Comparison of ENCODE assay signal across 10 mouse cellular contexts in genomic region chr3:96147950-96148349, GRCm38 (mm10). TPM values are rescaled to one million over a fixed set of nuclear protein-coding genes. Genes with fewer than 3 reads are reported as not detected.
A peak's percentile ranks its signal among the peaks of the same experiment; 100 is the strongest.
DNase-seq lines count a peak whose midpoint lies in the region; ATAC-seq lines count a peak whose summit lies in the region.
"Had no signal": no experiment of that assay in that cellular context is flagged by ENCODE, and none has a peak within 500 bp of the region (broad histone marks: within the 10 kb centered on the region; RNA-seq: fewer than 3 reads in every experiment).

No protein-coding gene starts in this region.

- no peak overlapping the region for H3K4me3 ChIP-seq in hindbrain, embryonic 15.5 days
- H3K4me3 ChIP-seq in hindbrain, embryonic 13.5 days = no peak overlapping the region
- H3K4me3 ChIP-seq in neural tube, embryonic 13.5 days = no peak overlapping the region
- H3K4me3 ChIP-seq: embryonic facial prominence, embryonic 15.5 days; megakaryocyte, embryonic 14.5 days had no signal

- no peaks in the 10 kb centered on the region for H3K27me3 ChIP-seq in hindbrain, embryonic 15.5 days
- H3K27me3 ChIP-seq in hindbrain, embryonic 13.5 days = no peaks in the 10 kb centered on the region
- no peaks in the 10 kb centered on the region for H3K27me3 ChIP-seq in neural tube, embryonic 13.5 days
- H3K27me3 ChIP-seq: embryonic facial prominence, embryonic 15.5 days; megakaryocyte, embryonic 14.5 days had no signal

- no peaks in the 10 kb centered on the region for H3K9me3 ChIP-seq in hindbrain, embryonic 15.5 days
- H3K9me3 ChIP-seq in hindbrain, embryonic 13.5 days = no peaks in the 10 kb centered on the region
- no peaks in the 10 kb centered on the region for H3K9me3 ChIP-seq in neural tube, embryonic 13.5 days
- H3K9me3 ChIP-seq: embryonic facial prominence, embryonic 15.5 days; megakaryocyte, embryonic 14.5 days had no signal

- H3K4me2 ChIP-seq in hindbrain, embryonic 15.5 days = no peak overlapping the region
- no peak overlapping the region for H3K4me2 ChIP-seq in hindbrain, embryonic 13.5 days
- H3K4me2 ChIP-seq in neural tube, embryonic 13.5 days = no peak overlapping the region
- H3K4me2 ChIP-seq: embryonic facial prominence, embryonic 15.5 days had no signal

- 15% methylated on average over 5 of the region's 5 CpGs for WGBS in hindbrain, embryonic 15.5 days
- 28% methylated on average over 5 of the region's 5 CpGs for WGBS in hindbrain, embryonic 13.5 days
- 18% methylated on average over 5 of the region's 5 CpGs for WGBS in neural tube, embryonic 13.5 days

- H3K4me1 ChIP-seq in hindbrain, embryonic 15.5 days (replicated peaks) = no peaks in the 10 kb centered on the region
- no peaks in the 10 kb centered on the region for H3K4me1 ChIP-seq in hindbrain, embryonic 13.5 days (replicated peaks)
- H3K4me1 ChIP-seq in neural tube, embryonic 13.5 days (replicated peaks) = no peaks in the 10 kb centered on the region
- H3K4me1 ChIP-seq: embryonic facial prominence, embryonic 15.5 days had no signal

- ATAC-seq in hindbrain, embryonic 15.5 days (ENCODE audit: low FRiP score, low read depth) = peak; percentile 54; the same call in 1 of the 2 replicates
- ATAC-seq in hindbrain, embryonic 13.5 days (ENCODE audit: low FRiP score) = no peak
- ATAC-seq in erythroid progenitor cell, adult 5-6 weeks (replicated peaks; ENCODE audit: low FRiP score, poor library complexity, severe bottlenecking) = peak; percentile 84
- 0 out of 2 replicates have a peak, but pooled peaks have one; percentile 40 for ATAC-seq in neural tube, embryonic 13.5 days (ENCODE audit: low read depth)

- DNase-seq in CD8-positive naive resting alpha-beta T cell, adult 2 months (ENCODE audit: low read depth in 2 of 2, low spot score in 2 of 2) = peak; percentile 48 to 65
- peak; percentile 27 for DNase-seq in adrenal gland, adult 8-10 months
- peak; percentile 74 for DNase-seq in layer of hippocampus, adult 9-10 months (ENCODE audit: low spot score)
- DNase-seq in urinary bladder, adult 2 months (ENCODE audit: low spot score) = no peak

- 0 out of 2 replicates have a peak overlapping the region, but pooled peaks have one; percentile 30 for H3K27ac ChIP-seq in hindbrain, embryonic 15.5 days (replicated peaks)
- no peak overlapping the region for H3K27ac ChIP-seq in hindbrain, embryonic 13.5 days
- H3K27ac ChIP-seq in neural tube, embryonic 13.5 days (replicated peaks) = 0 out of 2 replicates have a peak overlapping the region, but pooled peaks have one; percentile 23
- H3K27ac ChIP-seq: embryonic facial prominence, embryonic 15.5 days had no signal

- H3K9ac ChIP-seq in hindbrain, embryonic 15.5 days = no peak overlapping the region
- H3K9ac ChIP-seq in hindbrain, embryonic 13.5 days = no peak overlapping the region
- H3K9ac ChIP-seq in neural tube, embryonic 13.5 days = 0 out of 2 replicates have a peak overlapping the region, but pooled peaks have one; percentile 34
- H3K9ac ChIP-seq: embryonic facial prominence, embryonic 15.5 days had no signal

- H3K36me3 ChIP-seq in hindbrain, embryonic 15.5 days = peaks cover 36% of the 10 kb centered on the region
- H3K36me3 ChIP-seq in hindbrain, embryonic 13.5 days = peaks cover 42% of the 10 kb centered on the region
- H3K36me3 ChIP-seq in neural tube, embryonic 13.5 days = peaks cover 54% of the 10 kb centered on the region

RNA-seq across cellular contexts. Expression of gene Mtmr11, which starts 13.9 kb away (rescaled TPM):
- 10.3 and 12.2 TPM in 2 replicates for polyA plus RNA-seq in hindbrain, embryonic 15.5 days (2015; fragmentation: Nextera tagmentation; extraction: Ambion mirVana)
- 11.5 and 12.8 TPM in 2 replicates for polyA plus RNA-seq in hindbrain, embryonic 13.5 days (2015; fragmentation: Nextera tagmentation; extraction: Ambion mirVana)
- 10 to 100 TPM; 14.7 to 70.7 (median 43.7) TPM for total RNA-seq in adrenal gland, adult 8-10 months (2022)
- not detected in 2 replicates for total RNA-seq in erythroid progenitor cell, adult 5-6 weeks (2015; ENCODE audit: low replicate concordance)
- not detected in 2 replicates for total RNA-seq in erythroid progenitor cell, adult 5-6 weeks (2017; ENCODE audit: low replicate concordance)
- polyA plus RNA-seq in neural tube, embryonic 13.5 days (2015; fragmentation: Nextera tagmentation; extraction: Ambion mirVana) = 10.5 and 14.1 TPM in 2 replicates
- polyA plus RNA-seq in urinary bladder, adult 2 months (2012; rRNA removed) = 33.7 and 35.7 TPM in 2 replicates

RNA-seq across cellular contexts. Expression of gene Sf3b4, which starts 24.2 kb away (rescaled TPM):
- polyA plus RNA-seq in hindbrain, embryonic 15.5 days (2015; fragmentation: Nextera tagmentation; extraction: Ambion mirVana) = 127 and 146 TPM in 2 replicates
- polyA plus RNA-seq in hindbrain, embryonic 13.5 days (2015; fragmentation: Nextera tagmentation; extraction: Ambion mirVana) = 149 and 151 TPM in 2 replicates
- total RNA-seq in adrenal gland, adult 8-10 months (2022) = 10 to 100 TPM; 46.8 to 59.3 (median 50.8) TPM
- 19.8 and 38.1 TPM in 2 replicates for total RNA-seq in erythroid progenitor cell, adult 5-6 weeks (2015; ENCODE audit: low replicate concordance)
- total RNA-seq in erythroid progenitor cell, adult 5-6 weeks (2017; ENCODE audit: low replicate concordance) = 6.2 and 9.5 TPM in 2 replicates
- 135 and 145 TPM in 2 replicates for polyA plus RNA-seq in neural tube, embryonic 13.5 days (2015; fragmentation: Nextera tagmentation; extraction: Ambion mirVana)
- 48.6 and 52.3 TPM in 2 replicates for polyA plus RNA-seq in urinary bladder, adult 2 months (2012; rRNA removed)

RNA-seq across cellular contexts. Expression of gene Sv2a, which starts 33.0 kb away (rescaled TPM):
- 126 and 137 TPM in 2 replicates for polyA plus RNA-seq in hindbrain, embryonic 15.5 days (2015; fragmentation: Nextera tagmentation; extraction: Ambion mirVana)
- polyA plus RNA-seq in hindbrain, embryonic 13.5 days (2015; fragmentation: Nextera tagmentation; extraction: Ambion mirVana) = 84.0 and 88.7 TPM in 2 replicates
- total RNA-seq in adrenal gland, adult 8-10 months (2022) = 10 to 100 TPM in 3 of 4 experiments, 1 to 10 TPM in 1; 9.4 to 16.7 (median 13.6) TPM
- not detected in 2 replicates for total RNA-seq in erythroid progenitor cell, adult 5-6 weeks (2015; ENCODE audit: low replicate concordance)
- not detected in 2 replicates for total RNA-seq in erythroid progenitor cell, adult 5-6 weeks (2017; ENCODE audit: low replicate concordance)
- polyA plus RNA-seq in neural tube, embryonic 13.5 days (2015; fragmentation: Nextera tagmentation; extraction: Ambion mirVana) = 72.2 and 78.5 TPM in 2 replicates
- 8.6 and 9.4 TPM in 2 replicates for polyA plus RNA-seq in urinary bladder, adult 2 months (2012; rRNA removed)

RNA-seq across cellular contexts. Expression of gene Otud7b, which starts 43.6 kb away (rescaled TPM):
- 8.6 and 9.6 TPM in 2 replicates for polyA plus RNA-seq in hindbrain, embryonic 15.5 days (2015; fragmentation: Nextera tagmentation; extraction: Ambion mirVana)
- 11.0 and 13.6 TPM in 2 replicates for polyA plus RNA-seq in hindbrain, embryonic 13.5 days (2015; fragmentation: Nextera tagmentation; extraction: Ambion mirVana)
- total RNA-seq in adrenal gland, adult 8-10 months (2022) = 10 to 100 TPM; 37.8 to 55.2 (median 47.2) TPM
- total RNA-seq in erythroid progenitor cell, adult 5-6 weeks (2015; ENCODE audit: low replicate concordance) = 4.6 and 9.4 TPM in 2 replicates
- total RNA-seq in erythroid progenitor cell, adult 5-6 weeks (2017; ENCODE audit: low replicate concordance) = 28.5 and 37.6 TPM in 2 replicates
- 9.4 and 12.7 TPM in 2 replicates for polyA plus RNA-seq in neural tube, embryonic 13.5 days (2015; fragmentation: Nextera tagmentation; extraction: Ambion mirVana)
- 11.1 and 16.8 TPM in 2 replicates for polyA plus RNA-seq in urinary bladder, adult 2 months (2012; rRNA removed)
